Mouse (Mus musculus): ENCODE measurements around the gene Olfr780. TPM values are rescaled to one million over a fixed set of nuclear protein-coding genes. Genes with fewer than 3 reads are reported as not detected.

Gene Olfr780
- polyA plus RNA-seq (2014; fragmentation: Illumina TruSeq; extraction: RNeasy Lipid Tissue Mini Kit (QIAGEN cat#74804); ENCODE audit: low read depth, low replicate concordance) = not detected

GRCm38 (mm10) chr10:129317817-129318216 is at the start of gene Olfr780:
Olfr780 (plus strand) TSS chr10:129318117.

GRCm38 (mm10) chr10:129271081-129271535 is 46.8 kb upstream of the Olfr780 start, which contains the start of gene Olfr777:
Olfr777 (minus strand) TSS chr10:129271485.

DNA sequence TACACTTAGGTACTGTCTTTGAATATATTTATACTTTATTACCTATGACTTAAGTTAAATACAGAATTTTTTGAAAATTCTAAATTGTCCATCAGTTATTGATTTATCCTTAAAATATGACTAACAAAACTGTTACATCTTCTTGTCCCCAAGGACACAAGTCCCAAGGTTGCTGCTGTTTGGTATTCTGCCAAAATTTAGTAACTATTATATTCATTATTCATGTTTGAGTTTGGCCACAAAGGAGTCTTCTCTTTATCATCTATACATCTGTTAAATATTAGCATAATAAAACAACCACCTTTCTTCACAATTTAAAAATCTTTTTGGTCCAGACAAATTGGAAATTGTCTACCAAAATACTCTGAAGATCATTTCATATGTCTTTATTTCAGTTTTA is 10.6 kb downstream of the Olfr780 start, which contains the start of gene Olfr781:
TSS of gene Olfr781 (plus strand) at position 301 of the 400 bp plus-strand sequence.

GRCm38 (mm10) chr10:129348550-129348949 is 30.6 kb downstream of the Olfr780 start, which contains the start of gene Olfr782:
Olfr782 (plus strand) TSS chr10:129348850.

Other genes with a start within 250 kb of the Olfr780 start
- not detected for gene Olfr766-ps1, start 249.1 kb upstream of the Olfr780 start, polyA plus RNA-seq (2014; fragmentation: Illumina TruSeq; extraction: RNeasy Lipid Tissue Mini Kit (QIAGEN cat#74804); ENCODE audit: low read depth, low replicate concordance)
- gene Olfr767, start 235.2 kb upstream of the Olfr780 start, polyA plus RNA-seq (2014; fragmentation: Illumina TruSeq; extraction: RNeasy Lipid Tissue Mini Kit (QIAGEN cat#74804); ENCODE audit: low read depth, low replicate concordance) = not detected
- gene Olfr768, start 218.7 kb upstream of the Olfr780 start, polyA plus RNA-seq (2014; fragmentation: Illumina TruSeq; extraction: RNeasy Lipid Tissue Mini Kit (QIAGEN cat#74804); ENCODE audit: low read depth, low replicate concordance) = not detected
- not detected for gene Olfr769, start 200.3 kb upstream of the Olfr780 start, polyA plus RNA-seq (2014; fragmentation: Illumina TruSeq; extraction: RNeasy Lipid Tissue Mini Kit (QIAGEN cat#74804); ENCODE audit: low read depth, low replicate concordance)
- not detected for gene Olfr770, start 179.1 kb upstream of the Olfr780 start, polyA plus RNA-seq (2014; fragmentation: Illumina TruSeq; extraction: RNeasy Lipid Tissue Mini Kit (QIAGEN cat#74804); ENCODE audit: low read depth, low replicate concordance)
- gene Olfr771, start 153.4 kb upstream of the Olfr780 start, polyA plus RNA-seq (2014; fragmentation: Illumina TruSeq; extraction: RNeasy Lipid Tissue Mini Kit (QIAGEN cat#74804); ENCODE audit: low read depth, low replicate concordance) = not detected
- 0.25 TPM for gene Olfr772, start 140.2 kb upstream of the Olfr780 start, polyA plus RNA-seq (2014; fragmentation: Illumina TruSeq; extraction: RNeasy Lipid Tissue Mini Kit (QIAGEN cat#74804); ENCODE audit: low read depth, low replicate concordance)
- gene Olfr773, start 130.7 kb upstream of the Olfr780 start, polyA plus RNA-seq (2014; fragmentation: Illumina TruSeq; extraction: RNeasy Lipid Tissue Mini Kit (QIAGEN cat#74804); ENCODE audit: low read depth, low replicate concordance) = not detected
- gene Olfr774, start 81.9 kb upstream of the Olfr780 start, polyA plus RNA-seq (2014; fragmentation: Illumina TruSeq; extraction: RNeasy Lipid Tissue Mini Kit (QIAGEN cat#74804); ENCODE audit: low read depth, low replicate concordance) = not detected
- gene Olfr775, start 69.7 kb upstream of the Olfr780 start, polyA plus RNA-seq (2014; fragmentation: Illumina TruSeq; extraction: RNeasy Lipid Tissue Mini Kit (QIAGEN cat#74804); ENCODE audit: low read depth, low replicate concordance) = 0.06 TPM
- not detected for gene Olfr776, start 59.0 kb upstream of the Olfr780 start, polyA plus RNA-seq (2014; fragmentation: Illumina TruSeq; extraction: RNeasy Lipid Tissue Mini Kit (QIAGEN cat#74804); ENCODE audit: low read depth, low replicate concordance)
- not detected for gene Olfr777, start 46.6 kb upstream of the Olfr780 start, polyA plus RNA-seq (2014; fragmentation: Illumina TruSeq; extraction: RNeasy Lipid Tissue Mini Kit (QIAGEN cat#74804); ENCODE audit: low read depth, low replicate concordance)
- gene Olfr781, start 10.7 kb downstream of the Olfr780 start, polyA plus RNA-seq (2014; fragmentation: Illumina TruSeq; extraction: RNeasy Lipid Tissue Mini Kit (QIAGEN cat#74804); ENCODE audit: low read depth, low replicate concordance) = not detected
- gene Olfr782, start 30.7 kb downstream of the Olfr780 start, polyA plus RNA-seq (2014; fragmentation: Illumina TruSeq; extraction: RNeasy Lipid Tissue Mini Kit (QIAGEN cat#74804); ENCODE audit: low read depth, low replicate concordance) = not detected
- not detected for gene Olfr784, start 66.0 kb downstream of the Olfr780 start, polyA plus RNA-seq (2014; fragmentation: Illumina TruSeq; extraction: RNeasy Lipid Tissue Mini Kit (QIAGEN cat#74804); ENCODE audit: low read depth, low replicate concordance)
- gene Olfr785, start 87.3 kb downstream of the Olfr780 start, polyA plus RNA-seq (2014; fragmentation: Illumina TruSeq; extraction: RNeasy Lipid Tissue Mini Kit (QIAGEN cat#74804); ENCODE audit: low read depth, low replicate concordance) = not detected
- not detected for gene Olfr786, start 109.2 kb downstream of the Olfr780 start, polyA plus RNA-seq (2014; fragmentation: Illumina TruSeq; extraction: RNeasy Lipid Tissue Mini Kit (QIAGEN cat#74804); ENCODE audit: low read depth, low replicate concordance)
- gene Olfr787, start 143.7 kb downstream of the Olfr780 start, polyA plus RNA-seq (2014; fragmentation: Illumina TruSeq; extraction: RNeasy Lipid Tissue Mini Kit (QIAGEN cat#74804); ENCODE audit: low read depth, low replicate concordance) = 2.5 TPM
- gene Olfr788, start 152.9 kb downstream of the Olfr780 start, polyA plus RNA-seq (2014; fragmentation: Illumina TruSeq; extraction: RNeasy Lipid Tissue Mini Kit (QIAGEN cat#74804); ENCODE audit: low read depth, low replicate concordance) = 2.0 TPM
- 0.25 TPM for gene Olfr789, start 166.6 kb downstream of the Olfr780 start, polyA plus RNA-seq (2014; fragmentation: Illumina TruSeq; extraction: RNeasy Lipid Tissue Mini Kit (QIAGEN cat#74804); ENCODE audit: low read depth, low replicate concordance)
- 0.53 TPM for gene Olfr790, start 180.4 kb downstream of the Olfr780 start, polyA plus RNA-seq (2014; fragmentation: Illumina TruSeq; extraction: RNeasy Lipid Tissue Mini Kit (QIAGEN cat#74804); ENCODE audit: low read depth, low replicate concordance)
- not detected for gene Olfr791, start 203.7 kb downstream of the Olfr780 start, polyA plus RNA-seq (2014; fragmentation: Illumina TruSeq; extraction: RNeasy Lipid Tissue Mini Kit (QIAGEN cat#74804); ENCODE audit: low read depth, low replicate concordance)
- 0.13 TPM for gene Olfr792, start 221.0 kb downstream of the Olfr780 start, polyA plus RNA-seq (2014; fragmentation: Illumina TruSeq; extraction: RNeasy Lipid Tissue Mini Kit (QIAGEN cat#74804); ENCODE audit: low read depth, low replicate concordance)
- gene Olfr794, start 249.5 kb downstream of the Olfr780 start, polyA plus RNA-seq (2014; fragmentation: Illumina TruSeq; extraction: RNeasy Lipid Tissue Mini Kit (QIAGEN cat#74804); ENCODE audit: low read depth, low replicate concordance) = 0.08 TPM